Mouse (Mus musculus): ENCODE results near the gene Rab13. TPM values are rescaled to one million over a fixed set of nuclear protein-coding genes. Genes with fewer than 3 reads are reported as not detected.
A peak's percentile ranks its signal among the peaks of the same experiment; 100 is the strongest.
"Not testable (repeated sequence)": the region's sequence is repeated elsewhere in the genome, so short reads cannot be mapped to it uniquely, and the experiment has no call there.

Rab13 gene
- total and polyA plus RNA-seq, 2 experiments from 2014 or later = 5.9 to 20.6 TPM

DNA sequence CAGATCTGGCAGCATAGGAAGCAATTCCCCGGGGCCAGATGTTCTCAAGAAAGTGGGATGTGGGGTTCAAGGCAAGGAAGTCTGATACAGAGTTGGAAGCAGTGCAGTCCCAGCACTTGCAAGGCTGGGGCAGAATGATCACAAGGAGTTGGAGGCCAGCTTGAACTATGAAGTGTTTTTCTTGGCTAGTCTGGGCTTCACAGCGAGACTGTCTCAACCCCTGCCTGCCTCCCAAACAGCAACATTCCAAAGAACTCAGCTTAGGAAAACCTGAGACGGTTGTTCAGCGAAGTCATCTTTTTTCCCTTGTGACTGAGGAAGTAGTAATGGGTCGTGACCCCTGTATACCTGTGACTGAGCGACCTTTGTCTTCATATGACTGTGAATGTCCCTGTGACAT, 37.3 kb downstream of the Rab13 start:
- Histone ChIP-seq H3K27ac (no peak overlapping the region), H3K4me1 (ENCODE audit: insufficient read depth, low read length) (peaks cover 10% of the 10 kb centered on the region), H3K9ac (replicated peaks; ENCODE audit: low read length) (no peak overlapping the region), H3K4me2 (ENCODE audit: low read depth, low read length) (no peak overlapping the region), H3K36me3 (ENCODE audit: insufficient read depth, low read length) (no peaks in the 10 kb centered on the region), H3K4me3 (ENCODE audit: low read length) (no peak overlapping the region), H3K27me3 (ENCODE audit: insufficient read depth, low read length) (no peaks in the 10 kb centered on the region), H3K9me3 (ENCODE audit: low read length) (no peaks in the 10 kb centered on the region)
- no peak for DNase-seq (ENCODE audit: low spot score)
- 89% methylated on average over 6 of the region's 6 CpGs for WGBS
- no peak for ATAC-seq
- TF ChIP-seq CTCF (IDR thresholded peaks at IDR 0.05; ENCODE audit: low read depth) = no peak

DNA sequence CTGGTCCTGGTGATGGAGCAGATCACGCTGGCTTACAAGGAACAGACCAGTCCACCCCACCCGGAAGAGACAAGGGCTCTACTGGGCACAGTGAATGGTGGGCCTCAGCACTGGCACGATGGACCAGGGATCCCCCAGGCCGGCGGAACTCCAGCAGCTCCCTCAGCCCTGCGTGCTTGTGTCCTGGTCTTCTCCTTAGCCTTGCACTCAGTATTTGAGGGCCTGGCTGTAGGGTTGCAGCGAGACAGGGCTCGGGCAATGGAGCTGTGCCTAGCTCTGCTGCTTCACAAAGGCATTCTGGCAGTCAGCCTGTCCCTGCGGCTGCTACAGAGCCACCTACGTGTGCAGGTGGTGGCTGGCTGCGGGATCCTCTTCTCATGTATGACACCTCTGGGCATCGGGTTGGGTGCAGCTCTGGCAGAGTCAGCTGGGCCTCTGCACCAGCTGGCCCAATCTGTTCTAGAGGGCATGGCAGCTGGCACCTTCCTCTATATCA, 38.3 kb downstream of the Rab13 start:
- ATAC-seq; H3K4me3 ChIP-seq (ENCODE audit: low read length); DNase-seq (ENCODE audit: low spot score); H3K4me2 ChIP-seq (ENCODE audit: low read depth, low read length); H3K27me3 ChIP-seq (ENCODE audit: insufficient read depth, low read length); H3K9me3 ChIP-seq (ENCODE audit: low read length); H3K36me3 ChIP-seq (ENCODE audit: insufficient read depth, low read length); H3K27ac ChIP-seq; H3K9ac ChIP-seq (replicated peaks; ENCODE audit: low read length); H3K4me1 ChIP-seq (ENCODE audit: insufficient read depth, low read length): not testable (repeated sequence)
- 93% methylated on average over 10 of the region's 12 CpGs for WGBS

DNA sequence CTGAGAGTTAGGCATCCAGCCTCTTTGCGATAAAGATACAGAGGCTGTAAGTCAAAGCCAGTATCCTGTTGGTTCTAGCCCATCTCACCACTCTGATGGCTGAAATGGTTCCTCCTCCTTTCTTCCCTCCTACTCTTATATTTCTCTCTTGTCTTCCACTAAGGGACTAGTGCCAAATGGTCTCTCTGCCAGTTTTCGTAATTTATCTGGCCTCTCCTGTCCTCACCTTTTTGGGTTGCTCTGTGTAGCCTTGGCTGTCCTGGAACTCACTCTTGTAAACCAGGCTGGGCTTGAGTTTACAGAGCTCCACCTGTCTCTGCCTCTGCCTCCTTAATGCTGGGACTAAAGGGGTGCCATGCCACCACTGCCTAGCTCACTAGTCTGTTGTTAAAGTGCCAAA, 39.2 kb downstream of the Rab13 start:
- not testable (repeated sequence) for H3K4me2 ChIP-seq (ENCODE audit: low read depth, low read length); DNase-seq (ENCODE audit: low spot score); H3K4me3 ChIP-seq (ENCODE audit: low read length); H3K9ac ChIP-seq (replicated peaks; ENCODE audit: low read length); H3K9me3 ChIP-seq (ENCODE audit: low read length); H3K4me1 ChIP-seq (ENCODE audit: insufficient read depth, low read length); H3K27me3 ChIP-seq (ENCODE audit: insufficient read depth, low read length); H3K27ac ChIP-seq; H3K36me3 ChIP-seq (ENCODE audit: insufficient read depth, low read length); ATAC-seq
- WGBS = 84% methylated on average over 2 of the region's 2 CpGs

DNA sequence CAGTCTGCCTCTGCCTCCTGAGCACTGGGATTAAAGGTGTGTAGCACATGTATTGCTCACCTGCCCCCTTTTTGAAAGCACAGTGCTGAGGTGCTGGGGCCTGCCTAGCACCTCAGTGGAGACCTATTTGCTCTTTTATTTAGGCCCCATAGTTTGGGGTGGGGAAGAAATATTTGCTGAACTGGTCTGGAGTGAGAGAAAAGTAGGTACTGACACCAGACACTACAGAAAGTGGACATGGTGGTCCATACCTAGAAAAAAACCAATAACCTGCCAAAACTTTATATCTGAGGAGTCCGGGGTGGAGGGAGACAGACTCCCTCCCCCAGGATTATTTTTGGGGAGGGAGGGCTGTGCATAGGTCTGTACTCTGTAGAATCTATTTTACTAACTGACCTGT, 39.7 kb downstream of the Rab13 start:
- ATAC-seq; H3K4me2 ChIP-seq (ENCODE audit: low read depth, low read length); H3K4me3 ChIP-seq (ENCODE audit: low read length); H3K9ac ChIP-seq (replicated peaks; ENCODE audit: low read length); H3K9me3 ChIP-seq (ENCODE audit: low read length); DNase-seq (ENCODE audit: low spot score); H3K4me1 ChIP-seq (ENCODE audit: insufficient read depth, low read length); H3K36me3 ChIP-seq (ENCODE audit: insufficient read depth, low read length); H3K27me3 ChIP-seq (ENCODE audit: insufficient read depth, low read length): not testable (repeated sequence)
- peak overlapping the region; percentile 89; the same call in 1 of the 2 replicates for H3K27ac ChIP-seq
- 91% methylated on average over 1 of the region's 1 CpGs for WGBS

DNA sequence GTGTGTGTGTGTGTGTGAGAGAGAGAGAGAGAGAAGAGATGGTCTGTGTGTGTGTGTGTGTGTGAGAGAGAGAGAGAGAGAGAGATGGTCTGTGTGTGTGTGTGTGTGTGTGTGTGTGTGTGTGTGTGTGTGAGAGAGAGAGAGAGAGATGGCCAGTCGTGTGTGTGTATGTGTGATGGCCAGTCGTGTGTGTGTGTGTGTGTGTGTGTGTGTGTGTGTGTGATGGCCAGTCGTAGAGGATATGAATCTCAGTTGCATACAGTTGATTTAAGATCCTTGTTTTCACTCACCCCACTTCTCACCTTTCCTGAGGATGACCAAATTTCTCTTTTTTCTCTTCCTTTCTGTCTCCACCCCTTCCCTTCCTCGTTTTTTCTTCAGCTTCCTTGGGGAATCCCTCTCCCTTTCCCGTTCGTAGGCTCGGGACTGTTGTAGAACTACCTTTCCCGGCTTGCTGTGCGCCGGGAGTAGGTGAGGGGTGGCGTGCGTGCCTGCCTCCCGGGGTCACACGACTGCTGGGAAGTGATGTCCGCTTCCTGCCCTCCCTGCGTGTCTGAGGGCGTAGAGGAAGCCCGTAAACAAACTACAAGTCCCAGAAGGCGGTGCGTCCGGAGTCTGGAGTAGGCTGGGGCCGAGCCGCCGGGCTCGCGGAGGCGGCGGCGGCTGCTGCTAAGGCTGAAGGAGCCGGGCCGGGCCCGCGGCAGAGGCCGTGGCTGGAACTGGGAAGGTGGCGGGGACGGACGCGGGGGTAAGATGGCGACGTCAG, 40.3 kb downstream of the Rab13 start, which contains the start of gene Crtc2:
Crtc2 (plus strand) TSS at position 511 of the 766 bp plus-strand sequence.
- Histone ChIP-seq H3K4me3 (ENCODE audit: low read length) (peak within 1 kb of the TSS; percentile 97), H3K36me3 (ENCODE audit: insufficient read depth, low read length) (peaks cover 12% of the 10 kb centered on the region), H3K9me3 (ENCODE audit: low read length) (no peaks in the 10 kb centered on the region), H3K4me2 (ENCODE audit: low read depth, low read length) (peak within 1 kb of the TSS; percentile 89), H3K4me1 (ENCODE audit: insufficient read depth, low read length) (peaks cover 5% of the 10 kb centered on the region), H3K27me3 (ENCODE audit: insufficient read depth, low read length) (no peaks in the 10 kb centered on the region), H3K27ac (peak within 1 kb of the TSS; percentile 89), H3K9ac (replicated peaks; ENCODE audit: low read length) (peak within 1 kb of the TSS; percentile 90)
- ATAC-seq (peak; percentile 97), DNase-seq (ENCODE audit: low spot score) (peak; percentile 98)
- no peak for TF ChIP-seq CTCF (IDR thresholded peaks at IDR 0.05; ENCODE audit: low read depth)
- 0% methylated on average over 38 of the region's 40 CpGs for WGBS

DNA sequence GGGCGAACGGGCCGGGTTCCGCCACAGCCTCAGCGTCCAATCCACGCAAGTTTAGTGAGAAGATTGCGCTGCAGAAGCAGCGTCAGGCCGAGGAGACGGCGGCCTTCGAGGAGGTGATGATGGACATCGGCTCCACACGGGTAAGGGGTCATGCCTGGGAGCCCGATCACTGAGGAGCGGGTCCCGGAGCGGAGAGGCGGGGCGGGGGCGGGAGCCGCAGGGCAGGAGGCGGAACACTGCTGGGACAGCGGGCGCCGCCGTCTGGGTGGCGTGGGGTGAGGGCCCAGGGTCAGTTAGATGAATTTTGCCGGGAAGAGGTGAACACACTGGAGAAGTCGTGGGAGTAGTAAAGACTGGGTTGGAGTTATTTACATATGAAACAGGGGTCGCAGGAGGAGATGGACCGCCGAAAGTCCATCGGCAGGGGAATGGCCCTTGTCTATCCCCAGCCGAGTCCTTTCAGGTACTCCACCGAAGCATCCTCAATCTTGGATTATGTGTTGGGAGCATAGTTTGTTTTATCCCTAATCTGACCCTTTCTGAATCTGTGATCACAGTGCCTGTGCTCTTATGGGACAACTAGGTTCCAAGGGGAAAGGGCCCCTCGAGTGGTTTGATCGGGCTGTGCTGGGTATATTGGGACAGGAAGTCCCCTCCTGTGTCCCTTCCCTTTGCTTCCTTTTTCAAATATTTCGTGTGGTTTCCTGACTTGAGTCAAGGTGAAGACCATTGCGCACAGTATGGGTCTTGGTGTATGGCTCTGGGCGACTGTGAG, 41.1 kb downstream of the Rab13 start:
- H3K27ac ChIP-seq = peak overlapping the region; percentile 89
- no peaks in the 10 kb centered on the region for H3K9me3 ChIP-seq (ENCODE audit: low read length)
- peak overlapping the region; percentile 90 for H3K9ac ChIP-seq (replicated peaks; ENCODE audit: low read length)
- no peak for DNase-seq (ENCODE audit: low spot score)
- ATAC-seq = no peak; the same call in 1 of the 2 replicates
- peak overlapping the region; percentile 97 for H3K4me3 ChIP-seq (ENCODE audit: low read length)
- H3K36me3 ChIP-seq (ENCODE audit: insufficient read depth, low read length) = peaks cover 19% of the 10 kb centered on the region
- H3K27me3 ChIP-seq (ENCODE audit: insufficient read depth, low read length) = no peaks in the 10 kb centered on the region
- TF ChIP-seq CTCF (IDR thresholded peaks at IDR 0.05; ENCODE audit: low read depth) = no peak
- WGBS = under 1% methylated on average over 41 of the region's 41 CpGs
- H3K4me1 ChIP-seq (ENCODE audit: insufficient read depth, low read length) = peaks cover 5% of the 10 kb centered on the region
- H3K4me2 ChIP-seq (ENCODE audit: low read depth, low read length) = peak overlapping the region; percentile 89

Measured in hindbrain, postnatal 0 days (tissue).